Mouse (Mus musculus): Measurements from ENCODE around the gene Ovca2. TPM values are rescaled to one million over a fixed set of nuclear protein-coding genes. Genes with fewer than 3 reads are reported as not detected.

Gene Ovca2
- total RNA-seq, 1 experiment, result 14.8 TPM

GRCm38 (mm10) chr11:75163379-75163778 lies 15.3 kb downstream of the Ovca2 start:
- Histone ChIP-seq H3K4me3 (ENCODE audit: insufficient read depth in 1 of 2, low read depth in 1 of 2, low read length in 2 of 2, poor library complexity in 1 of 2, severe bottlenecking in 1 of 2) (no peak overlapping the region), H3K36me3 (ENCODE audit: control insufficient read depth, insufficient read depth, low read length, poor library complexity, severe bottlenecking) (no peaks in the 10 kb centered on the region; the same call in 1 of the 2 replicates), H3K9ac (ENCODE audit: insufficient read depth, low read depth, low read length, poor library complexity, severe bottlenecking) (no peak overlapping the region), H3K9me3 (ENCODE audit: control insufficient read depth, insufficient read depth, low read depth, low read length) (no peaks in the 10 kb centered on the region), H3K27ac (ENCODE audit: insufficient read depth, low read depth, low read length, poor library complexity, severe bottlenecking) (no peak overlapping the region), H3K4me1 (ENCODE audit: control insufficient read depth in 2 of 2, insufficient read depth in 2 of 2, low read length in 2 of 2, poor library complexity in 1 of 2) (peaks cover 0 to 12% of the 10 kb centered on the region in 2 experiments; a peak in 1 of 4 replicates)
- no peak for DNase-seq (ENCODE audit: low read depth, low spot score)
- TF ChIP-seq ZC3H11A (IDR thresholded peaks at IDR 0.05; ENCODE audit: borderline replicate concordance, low read depth, low read length), result no peak
- TF ChIP-seq CHD2 (IDR thresholded peaks at IDR 0.05; ENCODE audit: low read depth, low read length), result no peak
- TF ChIP-seq HCFC1 (IDR thresholded peaks at IDR 0.05; ENCODE audit: borderline replicate concordance, insufficient read depth, low read length), result no peak
- no peak for TF ChIP-seq ZNF384 (IDR thresholded peaks at IDR 0.05; ENCODE audit: low read depth, low read length)
- no peak for TF ChIP-seq MAFK (IDR thresholded peaks at IDR 0.05; ENCODE audit: insufficient read depth, low read depth, low read length)
- in situ Hi-C loops (cut with MboI; ENCODE audit: low sequenced_read_pairs in 2 of 2, unreplicated experiment in 2 of 2), result no loop called here

DNA sequence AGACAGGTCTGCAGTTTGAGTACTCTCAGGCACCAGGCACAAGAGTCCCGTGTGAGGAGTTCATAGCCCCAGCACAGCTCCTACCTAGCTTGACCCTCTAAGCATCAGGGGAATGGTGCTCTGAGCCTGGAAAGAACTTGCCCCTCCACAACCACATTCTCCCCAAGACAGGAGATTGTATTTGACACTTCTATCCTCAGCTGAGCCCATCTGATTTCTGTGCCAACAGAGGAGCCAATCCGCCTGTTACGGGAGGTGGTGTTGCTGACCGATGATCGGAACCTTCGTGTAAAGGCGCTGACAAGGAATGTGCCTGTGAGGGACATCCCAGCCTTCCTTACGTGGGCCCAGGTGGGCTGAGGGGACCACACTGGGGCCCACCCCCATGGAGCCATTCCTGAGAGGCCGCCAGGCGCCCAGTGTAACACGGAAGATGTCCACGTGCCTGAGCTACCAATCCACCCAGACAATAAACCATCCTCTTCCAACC lies 16.0 kb downstream of the Ovca2 start:
- no peak overlapping the region for H3K27ac ChIP-seq (ENCODE audit: insufficient read depth, low read depth, low read length, poor library complexity, severe bottlenecking)
- H3K9ac ChIP-seq (ENCODE audit: insufficient read depth, low read depth, low read length, poor library complexity, severe bottlenecking), result peak overlapping the region; percentile 23; the same call in 1 of the 2 replicates
- H3K36me3 ChIP-seq (ENCODE audit: control insufficient read depth, insufficient read depth, low read length, poor library complexity, severe bottlenecking), result no peaks in the 10 kb centered on the region; the same call in 1 of the 2 replicates
- H3K9me3 ChIP-seq (ENCODE audit: control insufficient read depth, insufficient read depth, low read depth, low read length), result no peaks in the 10 kb centered on the region
- peak overlapping the region in 1 of 2 experiments; percentile 27; a peak in 1 of 4 replicates for H3K4me3 ChIP-seq (ENCODE audit: insufficient read depth in 1 of 2, low read depth in 1 of 2, low read length in 2 of 2, poor library complexity in 1 of 2, severe bottlenecking in 1 of 2)
- H3K4me1 ChIP-seq (ENCODE audit: control insufficient read depth in 2 of 2, insufficient read depth in 2 of 2, low read length in 2 of 2, poor library complexity in 1 of 2), result peaks cover 0 to 12% of the 10 kb centered on the region in 2 experiments; a peak in 1 of 4 replicates
- DNase-seq (ENCODE audit: low read depth, low spot score), result no peak
- TF ChIP-seq ZC3H11A (IDR thresholded peaks at IDR 0.05; ENCODE audit: borderline replicate concordance, low read depth, low read length), result no peak
- no peak for TF ChIP-seq HCFC1 (IDR thresholded peaks at IDR 0.05; ENCODE audit: borderline replicate concordance, insufficient read depth, low read length)
- no peak for TF ChIP-seq CHD2 (IDR thresholded peaks at IDR 0.05; ENCODE audit: low read depth, low read length)
- no peak for TF ChIP-seq ZNF384 (IDR thresholded peaks at IDR 0.05; ENCODE audit: low read depth, low read length)
- no peak for TF ChIP-seq MAFK (IDR thresholded peaks at IDR 0.05; ENCODE audit: insufficient read depth, low read depth, low read length)
- in situ Hi-C loops (cut with MboI; ENCODE audit: low sequenced_read_pairs in 2 of 2, unreplicated experiment in 2 of 2), result no loop called here

DNA sequence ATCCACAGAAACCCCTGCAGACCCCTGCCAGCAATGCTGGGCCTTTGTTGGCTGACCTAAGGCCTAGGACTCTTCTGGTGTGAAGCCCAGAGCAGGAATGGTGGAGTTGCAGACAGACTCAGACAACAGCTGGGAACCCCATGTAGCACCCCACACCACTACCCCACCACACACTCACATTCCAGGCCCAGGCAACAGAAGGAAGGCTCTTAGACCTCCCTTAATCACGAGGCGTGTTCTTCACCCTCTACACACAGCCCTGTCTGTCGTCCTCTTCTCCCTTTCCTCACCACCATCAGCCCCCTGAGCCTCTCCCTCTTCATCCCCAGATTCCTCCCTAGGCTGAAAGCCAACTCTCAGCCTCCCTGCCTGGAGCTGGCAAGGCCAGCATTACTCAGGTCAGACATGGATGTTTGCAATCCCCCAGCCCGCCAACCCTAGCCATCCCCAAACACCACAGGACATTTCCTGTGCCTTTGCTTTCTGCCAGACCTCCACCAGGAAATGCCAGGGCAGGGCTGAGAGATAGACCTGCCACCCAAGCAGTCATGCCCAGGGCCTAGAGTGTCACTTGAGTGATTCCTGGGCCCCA lies 17.1 kb downstream of the Ovca2 start:
- in situ Hi-C loops (cut with MboI; ENCODE audit: low sequenced_read_pairs in 2 of 2, unreplicated experiment in 2 of 2), result no loop called here
- H3K4me1 ChIP-seq (ENCODE audit: control insufficient read depth in 2 of 2, insufficient read depth in 2 of 2, low read length in 2 of 2, poor library complexity in 1 of 2), result peaks cover 0 to 7% of the 10 kb centered on the region in 2 experiments; a peak in 1 of 4 replicates
- H3K36me3 ChIP-seq (ENCODE audit: control insufficient read depth, insufficient read depth, low read length, poor library complexity, severe bottlenecking), result no peaks in the 10 kb centered on the region; the same call in 1 of the 2 replicates
- no peak for DNase-seq (ENCODE audit: low read depth, low spot score)
- H3K27ac ChIP-seq (ENCODE audit: insufficient read depth, low read depth, low read length, poor library complexity, severe bottlenecking), result no peak overlapping the region
- H3K4me3 ChIP-seq (ENCODE audit: insufficient read depth in 1 of 2, low read depth in 1 of 2, low read length in 2 of 2, poor library complexity in 1 of 2, severe bottlenecking in 1 of 2), result no peak overlapping the region
- TF ChIP-seq ZNF384 (IDR thresholded peaks at IDR 0.05; ENCODE audit: low read depth, low read length) (no peak), HCFC1 (IDR thresholded peaks at IDR 0.05; ENCODE audit: borderline replicate concordance, insufficient read depth, low read length) (no peak), ZC3H11A (IDR thresholded peaks at IDR 0.05; ENCODE audit: borderline replicate concordance, low read depth, low read length) (no peak), MAFK (IDR thresholded peaks at IDR 0.05; ENCODE audit: insufficient read depth, low read depth, low read length) (no peak), CHD2 (IDR thresholded peaks at IDR 0.05; ENCODE audit: low read depth, low read length) (no peak)
- H3K9me3 ChIP-seq (ENCODE audit: control insufficient read depth, insufficient read depth, low read depth, low read length), result no peaks in the 10 kb centered on the region
- H3K9ac ChIP-seq (ENCODE audit: insufficient read depth, low read depth, low read length, poor library complexity, severe bottlenecking), result no peak overlapping the region

- no peak overlapping the region for H3K4me3 ChIP-seq (ENCODE audit: insufficient read depth in 1 of 2, low read depth in 1 of 2, low read length in 2 of 2, poor library complexity in 1 of 2, severe bottlenecking in 1 of 2)
These were observed 17.7 kb downstream of the Ovca2 start for GRCm38 (mm10) chr11:75160954-75161353.

More at GRCm38 (mm10) chr11:75160954-75161353, 17.7 kb downstream of the Ovca2 start:
- Histone ChIP-seq H3K9ac (ENCODE audit: insufficient read depth, low read depth, low read length, poor library complexity, severe bottlenecking) (no peak overlapping the region), H3K36me3 (ENCODE audit: control insufficient read depth, insufficient read depth, low read length, poor library complexity, severe bottlenecking) (no peaks in the 10 kb centered on the region; the same call in 1 of the 2 replicates), H3K9me3 (ENCODE audit: control insufficient read depth, insufficient read depth, low read depth, low read length) (no peaks in the 10 kb centered on the region), H3K27ac (ENCODE audit: insufficient read depth, low read depth, low read length, poor library complexity, severe bottlenecking) (no peak overlapping the region), H3K4me1 (ENCODE audit: control insufficient read depth in 2 of 2, insufficient read depth in 2 of 2, low read length in 2 of 2, poor library complexity in 1 of 2) (peaks cover 0 to 7% of the 10 kb centered on the region in 2 experiments; a peak in 1 of 4 replicates)
- no peak for DNase-seq (ENCODE audit: low read depth, low spot score)
- in situ Hi-C loops (cut with MboI; ENCODE audit: low sequenced_read_pairs in 2 of 2, unreplicated experiment in 2 of 2), result no loop called here
- no peak for TF ChIP-seq MAFK (IDR thresholded peaks at IDR 0.05; ENCODE audit: insufficient read depth, low read depth, low read length)
- TF ChIP-seq ZC3H11A (IDR thresholded peaks at IDR 0.05; ENCODE audit: borderline replicate concordance, low read depth, low read length), result no peak
- TF ChIP-seq CHD2 (IDR thresholded peaks at IDR 0.05; ENCODE audit: low read depth, low read length), result no peak
- no peak for TF ChIP-seq ZNF384 (IDR thresholded peaks at IDR 0.05; ENCODE audit: low read depth, low read length)
